Mouse (Mus musculus): ENCODE results near the gene Cdan1. TPM values are rescaled to one million over a fixed set of nuclear protein-coding genes. Genes with fewer than 3 reads are reported as not detected.
A peak's percentile ranks its signal among the peaks of the same experiment; 100 is the strongest.

Gene Cdan1
- polyA plus RNA-seq, 1 experiment from 2014 or later: 2.0 TPM

GRCm38 (mm10) chr2:120866561-120866960 is 16.6 kb upstream of the Cdan1 start:
- ATAC-seq (no peak), DNase-seq (peak; percentile 61)
- no peak for TF ChIP-seq EP300 (IDR thresholded peaks at IDR 0.05; ENCODE audit: low read depth)
- peak; percentile 73 for TF ChIP-seq CTCF (IDR thresholded peaks at IDR 0.05; ENCODE audit: low read depth)
- Histone ChIP-seq H3K9ac (replicated peaks) (no peak overlapping the region), H3K4me1 (ENCODE audit: insufficient read depth) (no peaks in the 10 kb centered on the region), H3K4me2 (ENCODE audit: low read depth, low read length) (no peak overlapping the region), H3K27me3 (ENCODE audit: insufficient read depth, low read length) (no peaks in the 10 kb centered on the region), H3K36me3 (replicated peaks; ENCODE audit: insufficient read depth, low read length) (peaks cover 52% of the 10 kb centered on the region), H3K4me3 (ENCODE audit: low read depth, low read length) (no peak overlapping the region), H3K9me3 (ENCODE audit: low read length) (no peaks in the 10 kb centered on the region), H3K27ac (ENCODE audit: low read depth) (no peak overlapping the region)
- 15% methylated on average over 1 of the region's 1 CpGs for WGBS (ENCODE audit: insufficient replicate concordance)

DNA sequence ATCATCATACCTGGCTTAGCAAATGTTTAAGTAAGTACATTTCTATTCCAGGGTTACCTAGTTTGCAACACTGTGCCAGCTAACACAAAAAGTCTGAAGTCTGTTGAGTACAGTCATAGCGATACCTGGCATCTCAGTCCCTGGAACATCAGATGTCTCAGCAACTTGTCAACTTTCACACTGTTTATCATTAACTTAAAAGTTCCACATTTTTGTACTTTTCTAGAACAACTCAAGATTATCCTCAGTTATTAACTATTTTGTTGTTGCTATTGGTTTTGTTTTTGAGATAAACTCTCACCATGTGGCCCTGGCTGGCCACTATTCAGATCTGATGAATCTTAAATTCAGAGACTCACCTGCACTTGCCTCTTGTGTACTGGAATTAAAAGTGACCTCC is 13.5 kb upstream of the Cdan1 start:
- Histone ChIP-seq H3K9me3 (ENCODE audit: low read length) (no peaks in the 10 kb centered on the region), H3K4me3 (ENCODE audit: low read depth, low read length) (no peak overlapping the region), H3K27ac (ENCODE audit: low read depth) (no peak overlapping the region), H3K27me3 (ENCODE audit: insufficient read depth, low read length) (no peaks in the 10 kb centered on the region), H3K4me2 (ENCODE audit: low read depth, low read length) (no peak overlapping the region), H3K9ac (replicated peaks) (no peak overlapping the region), H3K4me1 (ENCODE audit: insufficient read depth) (no peaks in the 10 kb centered on the region), H3K36me3 (replicated peaks; ENCODE audit: insufficient read depth, low read length) (peaks cover 53% of the 10 kb centered on the region)
- TF ChIP-seq CTCF (IDR thresholded peaks at IDR 0.05; ENCODE audit: low read depth) (no peak), EP300 (IDR thresholded peaks at IDR 0.05; ENCODE audit: low read depth) (no peak)
- DNase-seq (no peak), ATAC-seq (no peak)
- WGBS (ENCODE audit: insufficient replicate concordance): 95% methylated on average over 1 of the region's 1 CpGs

- TF ChIP-seq EP300 (IDR thresholded peaks at IDR 0.05; ENCODE audit: low read depth) (no peak), CTCF (IDR thresholded peaks at IDR 0.05; ENCODE audit: low read depth) (no peak)
- H3K9ac ChIP-seq (replicated peaks): no peak overlapping the region
- H3K4me3 ChIP-seq (ENCODE audit: low read depth, low read length): no peak overlapping the region
- ATAC-seq (no peak), DNase-seq (no peak)
- WGBS (ENCODE audit: insufficient replicate concordance): 83% methylated on average over 1 of the region's 1 CpGs
- peaks cover 42% of the 10 kb centered on the region for H3K36me3 ChIP-seq (replicated peaks; ENCODE audit: insufficient read depth, low read length)
- H3K9me3 ChIP-seq (ENCODE audit: low read length): no peaks in the 10 kb centered on the region
- no peak overlapping the region for H3K4me2 ChIP-seq (ENCODE audit: low read depth, low read length)
- no peak overlapping the region for H3K27ac ChIP-seq (ENCODE audit: low read depth)
- no peaks in the 10 kb centered on the region for H3K4me1 ChIP-seq (ENCODE audit: insufficient read depth)
- no peaks in the 10 kb centered on the region for H3K27me3 ChIP-seq (ENCODE audit: insufficient read depth, low read length)
Observed at GRCm38 (mm10) chr2:120860699-120861098, 10.8 kb upstream of the Cdan1 start.

GRCm38 (mm10) chr2:120858131-120858530 is 8.2 kb upstream of the Cdan1 start:
- H3K4me3 ChIP-seq (ENCODE audit: low read depth, low read length): no peak overlapping the region
- ATAC-seq: no peak
- H3K27ac ChIP-seq (ENCODE audit: low read depth): no peak overlapping the region
- DNase-seq: no peak
- TF ChIP-seq EP300 (IDR thresholded peaks at IDR 0.05; ENCODE audit: low read depth) (no peak), CTCF (IDR thresholded peaks at IDR 0.05; ENCODE audit: low read depth) (no peak)
- H3K9ac ChIP-seq (replicated peaks): no peak overlapping the region
- no peaks in the 10 kb centered on the region for H3K4me1 ChIP-seq (ENCODE audit: insufficient read depth)
- H3K36me3 ChIP-seq (replicated peaks; ENCODE audit: insufficient read depth, low read length): peaks cover 26% of the 10 kb centered on the region
- WGBS (ENCODE audit: insufficient replicate concordance): 89% methylated on average over 3 of the region's 3 CpGs
- no peaks in the 10 kb centered on the region for H3K9me3 ChIP-seq (ENCODE audit: low read length)
- H3K27me3 ChIP-seq (ENCODE audit: insufficient read depth, low read length): no peaks in the 10 kb centered on the region
- H3K4me2 ChIP-seq (ENCODE audit: low read depth, low read length): no peak overlapping the region

DNA sequence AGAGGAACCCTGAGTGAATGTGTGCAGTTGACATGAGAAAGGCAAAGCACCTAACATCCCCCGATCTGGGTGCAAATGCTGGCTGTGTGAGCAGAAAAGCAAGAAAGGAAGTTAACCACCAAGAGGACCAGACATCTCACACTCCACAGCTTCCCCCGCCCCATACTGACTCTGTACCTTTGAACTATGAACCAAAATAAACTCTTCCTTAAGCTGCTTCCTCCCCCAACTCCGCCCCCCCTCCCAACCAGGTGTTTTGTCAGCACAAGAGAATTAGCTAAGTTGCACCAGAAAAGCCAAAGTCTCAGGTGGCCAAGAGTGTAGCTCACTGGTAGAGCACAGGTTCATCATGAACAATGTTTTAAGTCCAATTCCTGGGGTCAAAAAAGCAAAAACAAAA is 3.2 kb upstream of the Cdan1 start:
- Histone ChIP-seq H3K4me1 (ENCODE audit: insufficient read depth) (peaks cover 11% of the 10 kb centered on the region), H3K27ac (ENCODE audit: low read depth) (no peak overlapping the region), H3K36me3 (replicated peaks; ENCODE audit: insufficient read depth, low read length) (no peaks in the 10 kb centered on the region), H3K27me3 (ENCODE audit: insufficient read depth, low read length) (no peaks in the 10 kb centered on the region), H3K9me3 (ENCODE audit: low read length) (no peaks in the 10 kb centered on the region), H3K9ac (replicated peaks) (no peak overlapping the region), H3K4me3 (ENCODE audit: low read depth, low read length) (no peak overlapping the region), H3K4me2 (ENCODE audit: low read depth, low read length) (no peak overlapping the region)
- ATAC-seq (no peak), DNase-seq (no peak)
- TF ChIP-seq CTCF (IDR thresholded peaks at IDR 0.05; ENCODE audit: low read depth) (no peak), EP300 (IDR thresholded peaks at IDR 0.05; ENCODE audit: low read depth) (no peak)
- WGBS (ENCODE audit: insufficient replicate concordance): 60% methylated on average over 3 of the region's 3 CpGs

- H3K4me3 ChIP-seq (ENCODE audit: low read depth, low read length): no peak overlapping the region
- H3K4me2 ChIP-seq (ENCODE audit: low read depth, low read length): no peak overlapping the region
- WGBS (ENCODE audit: insufficient replicate concordance): 41% methylated on average over 1 of the region's 1 CpGs
- H3K9me3 ChIP-seq (ENCODE audit: low read length): no peaks in the 10 kb centered on the region
- TF ChIP-seq CTCF (IDR thresholded peaks at IDR 0.05; ENCODE audit: low read depth): no peak
- TF ChIP-seq EP300 (IDR thresholded peaks at IDR 0.05; ENCODE audit: low read depth): no peak
- ATAC-seq: no peak
- DNase-seq: no peak
- H3K36me3 ChIP-seq (replicated peaks; ENCODE audit: insufficient read depth, low read length): no peaks in the 10 kb centered on the region
- peaks cover 11% of the 10 kb centered on the region for H3K4me1 ChIP-seq (ENCODE audit: insufficient read depth)
- H3K9ac ChIP-seq (replicated peaks): no peak overlapping the region
- H3K27ac ChIP-seq (ENCODE audit: low read depth): no peak overlapping the region
- H3K27me3 ChIP-seq (ENCODE audit: insufficient read depth, low read length): no peaks in the 10 kb centered on the region
Observed at GRCm38 (mm10) chr2:120852626-120853025, 2.7 kb upstream of the Cdan1 start.
